Mouse (Mus musculus) spleen, postnatal 10 days (tissue): ENCODE results near the gene Gm21987.
A peak's percentile ranks its signal among the peaks of the same experiment; 100 is the strongest.

Experiments used
- DNase-seq, 2 experiments: peaks; one replicate each; pipeline ENCODE4 v3.0.0; 2021 to 2022; ENCODE audit warnings: low spot score in 2 of 2

Gene Gm21987

GRCm38 (mm10) chr16:38370633-38371374 lies 24.0 kb downstream of the Gm21987 start:
- no peak for DNase-seq

GRCm38 (mm10) chr16:38371705-38372296 lies 25.0 kb downstream of the Gm21987 start:
- peak; percentile 67 to 76 for DNase-seq

GRCm38 (mm10) chr16:38372876-38373275 lies 26.0 kb downstream of the Gm21987 start:
- DNase-seq = no peak

- no peak for DNase-seq
Observed at GRCm38 (mm10) chr16:38373439-38373838, 26.6 kb downstream of the Gm21987 start.

- no peak for DNase-seq
Observed at GRCm38 (mm10) chr16:38373941-38374340, 27.1 kb downstream of the Gm21987 start.

GRCm38 (mm10) chr16:38374379-38375140 lies 27.7 kb downstream of the Gm21987 start:
- DNase-seq = peak; percentile 69 to 81

GRCm38 (mm10) chr16:38375182-38375581 lies 28.3 kb downstream of the Gm21987 start:
- no peak for DNase-seq

GRCm38 (mm10) chr16:38376163-38376840 lies 29.5 kb downstream of the Gm21987 start:
- DNase-seq = peak in 1 of 2 experiments; percentile 46

- no peak for DNase-seq
Observed at GRCm38 (mm10) chr16:38376841-38377249, 30.0 kb downstream of the Gm21987 start.

- no peak for DNase-seq
Observed at GRCm38 (mm10) chr16:38377546-38377945, 30.7 kb downstream of the Gm21987 start.

GRCm38 (mm10) chr16:38378591-38378990 lies 31.8 kb downstream of the Gm21987 start:
- no peak for DNase-seq

- DNase-seq = no peak
Observed at GRCm38 (mm10) chr16:38379088-38379487, 32.2 kb downstream of the Gm21987 start.

GRCm38 (mm10) chr16:38379493-38379892 lies 32.7 kb downstream of the Gm21987 start:
- no peak for DNase-seq

- DNase-seq = no peak
Observed at GRCm38 (mm10) chr16:38379926-38380325, 33.1 kb downstream of the Gm21987 start.

GRCm38 (mm10) chr16:38383683-38384082 lies 36.8 kb downstream of the Gm21987 start:
- no peak for DNase-seq

- DNase-seq = no peak
Observed at GRCm38 (mm10) chr16:38385184-38385634, 38.4 kb downstream of the Gm21987 start.

GRCm38 (mm10) chr16:38385700-38386099 lies 38.9 kb downstream of the Gm21987 start:
- DNase-seq = no peak

- no peak for DNase-seq
Observed at GRCm38 (mm10) chr16:38387389-38387788, 40.5 kb downstream of the Gm21987 start.

- no peak for DNase-seq
Observed at GRCm38 (mm10) chr16:38388757-38389156, 41.9 kb downstream of the Gm21987 start.

GRCm38 (mm10) chr16:38389284-38389893 lies 42.5 kb downstream of the Gm21987 start:
- no peak for DNase-seq

GRCm38 (mm10) chr16:38390322-38390721 lies 43.5 kb downstream of the Gm21987 start:
- no peak for DNase-seq
